Mouse (Mus musculus) lung, embryonic 16.5 days (tissue): ENCODE data around the gene Itgb2. TPM values are rescaled to one million over a fixed set of nuclear protein-coding genes. Genes with fewer than 3 reads are reported as not detected.

Source experiments
- ATAC-seq: fragments of 200-750 bp; cut with Nextera tagmentation; 2 replicates; pipeline ENCODE4 v1.8.0; 2017; ENCODE audit warnings: low read depth, mild to moderate bottlenecking, moderate library complexity
- H3K27ac ChIP-seq: fragments of 300-500 bp; sonication (generic); 2 replicates; pipeline ENCODE4 v1.5.1; 2014; ENCODE audit warnings: mild to moderate bottlenecking, control low read depth, low read length
- H3K27me3 ChIP-seq: fragments of 300-500 bp; sonication (generic); 2 replicates; pipeline ENCODE4 v1.6.1; 2014; ENCODE audit warnings: low read depth, low read length, mixed read lengths; ENCODE audit not compliant: control insufficient read depth, insufficient read depth
- H3K36me3 ChIP-seq: fragments of 300-500 bp; sonication (generic); 2 replicates; pipeline ENCODE4 v1.6.1; 2014; ENCODE audit warnings: low read length; ENCODE audit not compliant: control insufficient read depth, insufficient read depth
- H3K4me1 ChIP-seq: fragments of 300-500 bp; sonication (generic); replicated peaks from 2 replicates; pipeline ENCODE4 v1.6.1; 2014; ENCODE audit warnings: low read length, mixed read lengths; ENCODE audit not compliant: control insufficient read depth, insufficient read depth
- H3K4me2 ChIP-seq: fragments of 300-500 bp; sonication (generic); 2 replicates; pipeline ENCODE4 v1.6.1; 2014; ENCODE audit warnings: low read depth, low read length, control low read depth
- H3K4me3 ChIP-seq: fragments of 300-500 bp; sonication (generic); 2 replicates; pipeline ENCODE4 v1.5.1; 2014; ENCODE audit warnings: mild to moderate bottlenecking, low read length, control low read depth
- H3K9ac ChIP-seq: fragments of 300-500 bp; sonication (generic); 2 replicates; pipeline ENCODE4 v1.6.1; 2014; ENCODE audit warnings: low read length, control low read depth
- H3K9me3 ChIP-seq: fragments of 300-500 bp; sonication (generic); 2 replicates; pipeline ENCODE4 v1.6.1; 2016; ENCODE audit warnings: low read length; ENCODE audit not compliant: control insufficient read depth
- WGBS: fragments of 180-500 bp; shearing (Covaris S2); extraction: QIAGEN DNeasy Blood & Tissue Kit; methylation state at CpG from one replicate; pipeline ENCODE4 v1.1.7; 2014; 5-methylcytosine and 5-hydroxymethylcytosine counted together
- polyA plus RNA-seq: library from polyadenylated mRNA; unstranded; fragments of >200 nt; fragmentation: Nextera tagmentation; extraction: Ambion mirVana; gene quantifications from 2 replicates; pipeline ENCODE4 v1.2.1, GENCODE M21; 2015

Gene Itgb2
- polyA plus RNA-seq, 1 experiment from 2014 or later, result 5.3 TPM

GRCm38 (mm10) chr10:77500636-77501035 is 29.4 kb upstream of the Itgb2 start:
- Histone ChIP-seq H3K27ac (peak overlapping the region; percentile 69), H3K36me3 (peaks cover 7% of the 10 kb centered on the region; the same call in 1 of the 2 replicates)
- 33% methylated on average over 14 of the region's 14 CpGs for WGBS

GRCm38 (mm10) chr10:77502967-77503922 is 26.8 kb upstream of the Itgb2 start:
- Histone ChIP-seq H3K27me3 (no peaks in the 10 kb centered on the region), H3K4me2 (no peak overlapping the region), H3K36me3 (peaks cover 13% of the 10 kb centered on the region; the same call in 1 of the 2 replicates), H3K4me3 (no peak overlapping the region), H3K27ac (peak overlapping the region; percentile 88), H3K4me1 (peaks cover 32% of the 10 kb centered on the region), H3K9me3 (no peaks in the 10 kb centered on the region), H3K9ac (no peak overlapping the region)
- ATAC-seq, result peak; percentile 78
- WGBS, result 53% methylated on average over 25 of the region's 25 CpGs

More at GRCm38 (mm10) chr10:77500636-77501035, 29.4 kb upstream of the Itgb2 start:
- peaks cover 35% of the 10 kb centered on the region for H3K4me1 ChIP-seq
- ATAC-seq, result no peak
- H3K27me3 ChIP-seq, result no peaks in the 10 kb centered on the region
- H3K9ac ChIP-seq, result no peak overlapping the region
- no peak overlapping the region for H3K4me3 ChIP-seq
- H3K9me3 ChIP-seq, result no peaks in the 10 kb centered on the region
- H3K4me2 ChIP-seq, result no peak overlapping the region

GRCm38 (mm10) chr10:77504143-77504542 is 25.9 kb upstream of the Itgb2 start:
- peaks cover 36% of the 10 kb centered on the region for H3K4me1 ChIP-seq
- H3K9me3 ChIP-seq, result no peaks in the 10 kb centered on the region
- WGBS, result 73% methylated on average over 6 of the region's 6 CpGs
- H3K36me3 ChIP-seq, result peaks cover 13% of the 10 kb centered on the region; the same call in 1 of the 2 replicates
- no peak overlapping the region for H3K4me2 ChIP-seq
- no peak overlapping the region for H3K4me3 ChIP-seq
- no peaks in the 10 kb centered on the region for H3K27me3 ChIP-seq
- ATAC-seq, result no peak
- H3K9ac ChIP-seq, result no peak overlapping the region
- peak overlapping the region; percentile 88 for H3K27ac ChIP-seq

- no peaks in the 10 kb centered on the region for H3K27me3 ChIP-seq
- H3K4me1 ChIP-seq, result peaks cover 27% of the 10 kb centered on the region
- H3K4me2 ChIP-seq, result no peak overlapping the region
- H3K36me3 ChIP-seq, result peaks cover 16% of the 10 kb centered on the region; the same call in 1 of the 2 replicates
- 89% methylated on average over 5 of the region's 5 CpGs for WGBS
- no peaks in the 10 kb centered on the region for H3K9me3 ChIP-seq
- H3K4me3 ChIP-seq, result no peak overlapping the region
- no peak overlapping the region for H3K9ac ChIP-seq
- H3K27ac ChIP-seq, result no peak overlapping the region
- no peak for ATAC-seq
Measured at GRCm38 (mm10) chr10:77506526-77506925, 23.5 kb upstream of the Itgb2 start.

GRCm38 (mm10) chr10:77506961-77507577 is 23.0 kb upstream of the Itgb2 start:
- Histone ChIP-seq H3K9ac (no peak overlapping the region), H3K36me3 (peaks cover 11% of the 10 kb centered on the region; the same call in 1 of the 2 replicates), H3K9me3 (no peaks in the 10 kb centered on the region), H3K4me2 (no peak overlapping the region), H3K4me3 (no peak overlapping the region), H3K27me3 (no peaks in the 10 kb centered on the region), H3K27ac (peak overlapping the region; percentile 33; the same call in 1 of the 2 replicates), H3K4me1 (peaks cover 27% of the 10 kb centered on the region)
- ATAC-seq, result no peak
- 75% methylated on average over 13 of the region's 13 CpGs for WGBS

GRCm38 (mm10) chr10:77507779-77508178 is 22.3 kb upstream of the Itgb2 start:
- no peak for ATAC-seq
- Histone ChIP-seq H3K4me3 (no peak overlapping the region), H3K27ac (no peak overlapping the region), H3K27me3 (no peaks in the 10 kb centered on the region), H3K4me1 (peaks cover 27% of the 10 kb centered on the region), H3K4me2 (no peak overlapping the region), H3K9ac (no peak overlapping the region), H3K9me3 (no peaks in the 10 kb centered on the region), H3K36me3 (peaks cover 15% of the 10 kb centered on the region)
- WGBS, result 88% methylated on average over 4 of the region's 4 CpGs

GRCm38 (mm10) chr10:77508744-77509143 is 21.3 kb upstream of the Itgb2 start:
- Histone ChIP-seq H3K9ac (no peak overlapping the region), H3K4me3 (no peak overlapping the region), H3K4me1 (peaks cover 21% of the 10 kb centered on the region), H3K27ac (peak overlapping the region; percentile 68), H3K9me3 (no peaks in the 10 kb centered on the region), H3K36me3 (peaks cover 18% of the 10 kb centered on the region), H3K4me2 (no peak overlapping the region), H3K27me3 (no peaks in the 10 kb centered on the region)
- ATAC-seq, result no peak
- 92% methylated on average over 3 of the region's 3 CpGs for WGBS

GRCm38 (mm10) chr10:77509403-77510187 is 20.5 kb upstream of the Itgb2 start:
- Histone ChIP-seq H3K27ac (peak overlapping the region; percentile 68), H3K9me3 (no peaks in the 10 kb centered on the region), H3K36me3 (peaks cover 21% of the 10 kb centered on the region), H3K4me3 (no peak overlapping the region), H3K4me1 (peaks cover 18% of the 10 kb centered on the region), H3K4me2 (no peak overlapping the region), H3K9ac (peak overlapping the region; percentile 29; the same call in 1 of the 2 replicates), H3K27me3 (no peaks in the 10 kb centered on the region)
- ATAC-seq, result peak; percentile 91
- WGBS, result 44% methylated on average over 12 of the region's 12 CpGs
